Mouse (Mus musculus): ENCODE measurements at regions not wholly inside any gene's neighbourhood (a gene's known extent, or its start where the extent isn't known, plus 50 kb on each side); places are given as distances from the start of the nearest gene placed in this dataset.
A peak's percentile ranks its signal among the peaks of the same experiment; 100 is the strongest.

DNA sequence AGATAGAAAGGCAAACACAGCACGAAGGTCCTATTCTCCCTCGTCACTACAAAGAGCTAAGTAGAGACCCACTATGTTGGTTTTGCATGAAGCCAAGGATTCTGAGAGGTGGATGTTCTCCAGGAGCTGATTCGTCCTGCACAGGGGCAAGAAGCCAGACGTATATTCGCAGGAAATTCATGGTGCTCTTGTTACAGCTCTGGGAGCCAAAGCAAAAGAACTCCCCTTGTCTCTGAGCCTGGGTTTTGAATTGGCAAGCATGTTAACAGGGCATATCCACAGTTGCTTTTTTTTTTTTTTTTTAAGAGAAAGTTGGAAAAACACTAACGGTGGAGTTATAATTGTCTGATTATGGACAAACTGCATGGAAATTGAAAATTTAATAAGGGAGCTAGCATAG lies 191.7 kb upstream of the Prickle1 start:
- no peak for DNase-seq (ENCODE audit: low read depth)

- no peak for DNase-seq (ENCODE audit: low read depth)
Observed at GRCm38 (mm10) chr15:93785846-93786412, 190.2 kb upstream of the Prickle1 start.

DNA sequence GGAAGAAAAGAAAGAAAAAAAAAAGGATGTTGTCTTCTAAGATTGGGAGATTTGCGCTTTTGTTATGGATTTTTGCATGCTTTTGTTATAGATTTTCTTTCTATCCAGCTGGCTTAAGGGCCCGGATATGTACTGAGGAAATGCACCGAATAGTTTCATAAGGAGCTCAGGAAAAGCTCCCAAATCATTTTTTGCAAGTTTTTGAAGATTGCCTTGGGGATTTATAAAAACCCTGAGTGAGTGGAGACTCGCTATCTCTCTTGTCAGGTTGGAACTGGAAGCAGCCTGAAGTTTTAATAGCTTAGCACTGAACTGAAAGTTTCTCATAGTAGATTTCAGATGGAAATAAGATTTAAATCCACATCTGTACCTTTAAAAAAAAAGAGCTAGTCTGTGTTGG lies 188.0 kb upstream of the Prickle1 start:
- DNase-seq (ENCODE audit: low read depth): no peak

DNA sequence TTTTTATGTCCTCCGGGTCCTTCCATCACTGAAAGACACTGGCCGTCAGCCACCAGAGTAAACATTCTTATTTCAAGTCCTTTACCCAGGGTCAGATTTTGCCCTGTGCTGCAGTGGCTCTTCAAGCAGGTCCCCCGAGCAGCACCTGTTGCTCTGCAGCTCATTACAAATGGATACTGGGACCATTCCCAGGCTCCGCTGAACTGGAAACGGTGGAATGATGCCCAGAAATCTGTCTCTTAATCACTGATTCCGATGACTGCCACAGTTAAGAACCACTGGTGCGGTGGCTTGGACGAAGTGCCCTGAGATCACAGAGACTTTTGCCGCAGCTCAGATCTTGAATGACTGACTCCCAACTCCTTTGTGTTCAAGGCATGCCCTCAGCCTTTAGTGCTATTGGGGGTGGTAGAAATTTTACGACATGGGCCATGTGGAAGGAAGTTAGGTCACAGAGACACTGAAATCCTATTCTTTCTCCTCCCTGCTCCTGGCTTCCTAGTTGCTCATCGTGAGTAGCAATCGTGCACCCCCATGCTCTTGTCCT lies 179.6 kb upstream of the Prickle1 start:
- no peak for DNase-seq (ENCODE audit: low read depth)

- DNase-seq (ENCODE audit: low read depth): no peak
Observed at GRCm38 (mm10) chr15:93774340-93774739, 178.6 kb upstream of the Prickle1 start.

DNA sequence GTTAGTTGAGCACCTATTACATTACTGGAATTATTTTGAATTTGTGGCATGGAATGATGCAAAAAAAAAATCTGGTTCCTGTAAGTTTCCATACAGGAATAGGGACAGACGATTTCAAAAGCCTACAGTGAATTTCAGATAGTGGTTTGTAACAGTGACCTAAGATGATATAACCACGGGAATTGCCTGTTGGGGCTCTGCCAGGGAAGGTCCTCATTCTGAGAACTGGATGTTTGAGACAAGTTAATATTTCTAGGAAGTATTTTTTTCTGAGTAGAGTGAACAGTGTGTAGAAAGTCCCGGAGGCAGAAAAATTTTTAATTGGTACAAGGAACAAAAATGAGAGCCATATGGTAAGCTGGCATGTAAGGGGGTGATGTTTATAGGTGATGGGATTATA lies 171.3 kb upstream of the Prickle1 start:
- DNase-seq (ENCODE audit: low read depth): no peak

- DNase-seq (ENCODE audit: low read depth): no peak
Observed at GRCm38 (mm10) chr15:93763047-93763446, 167.4 kb upstream of the Prickle1 start.

GRCm38 (mm10) chr15:93758204-93758836 lies 162.6 kb upstream of the Prickle1 start:
- DNase-seq (ENCODE audit: low read depth): no peak

GRCm38 (mm10) chr15:93755989-93756388 lies 160.3 kb upstream of the Prickle1 start:
- DNase-seq (ENCODE audit: low read depth): no peak

DNA sequence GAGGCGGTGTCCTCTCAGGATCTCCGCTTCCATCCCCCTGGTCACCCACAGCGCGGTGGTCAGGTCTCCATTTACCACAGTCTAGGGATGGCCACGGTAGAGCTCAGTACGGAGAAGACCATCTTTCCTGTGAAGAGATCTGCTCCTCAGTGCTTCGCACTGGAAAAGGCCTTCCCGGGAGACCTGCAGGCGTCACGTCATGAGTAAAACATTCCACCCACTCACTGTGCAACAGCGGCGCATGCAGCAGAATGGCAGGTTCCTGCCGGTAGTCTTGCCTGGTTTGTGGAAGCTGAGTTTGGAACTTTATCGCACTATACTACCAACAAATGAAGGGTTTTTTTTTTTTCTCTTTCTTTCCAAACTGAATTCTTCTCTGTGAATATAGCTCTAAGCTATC lies 156.1 kb upstream of the Prickle1 start:
- DNase-seq (ENCODE audit: low read depth): no peak

GRCm38 (mm10) chr15:93750953-93751352 lies 155.3 kb upstream of the Prickle1 start:
- DNase-seq (ENCODE audit: low read depth): no peak

DNA sequence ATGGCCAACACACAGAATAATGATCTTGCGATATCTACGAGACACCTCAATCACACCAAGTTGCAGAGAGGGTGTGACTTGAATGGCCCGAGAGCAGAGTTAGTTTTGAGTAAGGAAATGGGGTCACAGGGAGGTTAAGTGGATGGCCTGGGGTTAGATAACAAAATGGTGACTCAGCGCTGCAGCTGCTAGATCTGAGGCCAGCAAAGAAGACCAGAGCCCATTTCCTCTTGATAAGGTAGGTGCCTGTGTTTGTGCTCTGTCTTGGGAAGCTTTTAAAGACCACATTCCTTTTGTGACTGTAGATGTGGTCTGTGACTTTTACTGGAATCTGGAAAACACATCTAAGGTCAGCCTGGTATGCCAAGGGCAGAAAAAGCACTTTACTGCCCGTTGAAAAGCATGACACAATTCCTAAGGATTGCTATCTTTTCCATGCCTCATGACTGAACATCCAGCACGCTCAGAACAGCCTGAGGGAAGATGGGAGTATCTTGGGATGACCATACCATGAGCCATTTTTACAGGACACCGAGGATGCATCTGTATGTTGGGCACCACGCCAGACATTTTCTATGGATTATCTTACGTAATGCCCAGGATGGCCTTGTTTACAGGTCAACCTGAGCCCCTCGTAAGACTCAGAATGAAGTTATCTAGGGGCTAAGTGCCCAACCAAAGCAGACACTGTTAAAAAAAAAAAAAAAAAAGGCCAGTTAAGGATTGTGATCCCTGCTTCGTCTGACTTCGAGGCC lies 148.7 kb upstream of the Prickle1 start:
- DNase-seq (ENCODE audit: low read depth): no peak

- peak; percentile 56 for DNase-seq (ENCODE audit: low read depth)
Observed at GRCm38 (mm10) chr15:93733731-93734510, 138.2 kb upstream of the Prickle1 start.

GRCm38 (mm10) chr15:93732825-93733224 lies 137.1 kb upstream of the Prickle1 start:
- DNase-seq (ENCODE audit: low read depth): no peak

- no peak for DNase-seq (ENCODE audit: low read depth)
Observed at GRCm38 (mm10) chr15:93731161-93731560, 135.5 kb upstream of the Prickle1 start.

- no peak for DNase-seq (ENCODE audit: low read depth)
Observed at GRCm38 (mm10) chr15:93715443-93715842, 119.8 kb upstream of the Prickle1 start.

DNA sequence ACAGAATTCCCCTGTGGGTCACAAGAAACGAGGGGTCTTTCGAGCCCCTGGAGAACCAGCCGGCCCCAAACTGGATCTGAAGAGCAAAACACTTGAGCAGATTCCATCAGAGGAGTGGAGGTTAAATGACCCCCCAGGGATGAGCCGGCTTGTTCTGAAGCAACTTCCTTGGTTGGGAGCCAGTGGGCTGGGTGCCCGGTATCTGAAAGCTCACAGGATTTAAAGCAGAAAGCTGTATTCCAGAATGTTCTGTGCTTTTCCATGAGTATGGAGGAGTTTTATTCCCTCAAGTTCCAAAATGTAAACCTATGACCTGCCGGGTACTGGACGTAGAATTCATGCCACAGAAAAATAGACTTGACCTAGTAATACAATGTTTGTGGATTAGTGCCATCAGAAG lies 117.7 kb upstream of the Prickle1 start:
- peak; percentile 32 for DNase-seq (ENCODE audit: low read depth)

- DNase-seq (ENCODE audit: low read depth): no peak
Observed at GRCm38 (mm10) chr15:93712594-93712993, 116.9 kb upstream of the Prickle1 start.

DNA sequence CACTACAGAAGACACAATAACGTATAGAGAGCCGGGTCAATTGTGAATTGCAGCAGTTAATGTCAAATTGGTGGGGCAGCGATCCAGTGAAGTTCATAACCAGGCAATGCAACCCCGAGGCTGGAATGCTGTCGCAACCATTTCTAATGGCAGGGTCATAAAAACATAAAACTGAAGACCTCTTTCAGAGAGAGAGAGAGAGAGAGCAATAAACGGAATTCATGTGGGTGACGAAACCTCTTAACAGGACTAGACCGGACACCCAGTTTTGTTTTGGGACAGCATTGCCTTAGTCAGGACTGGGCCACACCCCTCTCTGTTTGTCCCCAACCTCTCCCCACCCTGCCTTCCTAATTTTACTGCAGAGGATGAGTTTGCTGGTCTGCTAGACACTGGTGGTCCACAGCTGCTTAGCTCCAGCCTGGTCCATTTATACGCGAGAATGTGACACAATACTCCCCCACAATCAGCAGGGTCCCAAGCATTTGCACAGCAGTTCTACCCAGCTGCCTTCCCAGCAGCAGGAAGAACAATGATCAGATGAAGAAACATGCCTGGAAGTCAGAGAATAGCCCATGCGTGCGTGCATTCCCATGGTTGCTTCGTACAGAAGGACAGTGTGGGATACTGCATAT lies 115.6 kb upstream of the Prickle1 start:
- DNase-seq (ENCODE audit: low read depth): no peak

DNA sequence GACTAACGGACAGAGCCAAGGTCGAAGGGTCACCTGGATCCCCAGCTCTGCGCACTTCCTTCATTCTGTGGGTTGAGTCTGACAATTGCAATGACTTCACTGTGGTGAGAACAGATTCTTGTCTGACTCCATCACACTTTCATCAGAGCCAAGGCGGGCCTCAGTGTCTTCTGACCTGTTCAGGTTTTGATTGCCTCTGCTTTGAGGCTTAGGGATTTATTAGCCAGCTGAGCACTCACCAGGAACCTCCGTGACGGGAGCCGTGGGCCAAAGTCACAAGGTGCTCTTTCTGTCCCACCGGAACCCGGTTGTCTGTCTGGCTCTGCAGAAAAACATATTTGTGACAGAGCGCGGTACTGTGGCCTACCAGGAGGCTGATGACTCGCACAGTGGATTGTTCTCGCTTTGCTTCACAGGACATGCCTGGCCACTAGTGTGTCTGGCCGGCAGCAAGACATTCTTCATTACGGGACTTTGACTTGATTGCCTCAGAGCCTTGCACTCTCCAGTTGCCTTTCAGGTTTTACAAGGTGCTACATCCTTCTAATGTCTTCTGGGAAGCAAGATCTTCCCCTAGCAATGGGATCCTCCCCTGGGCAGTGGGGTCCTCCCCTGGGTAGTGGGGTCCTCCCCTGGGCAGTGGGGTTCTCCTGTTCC lies 114.9 kb upstream of the Prickle1 start:
- no peak for DNase-seq (ENCODE audit: low read depth)

DNA sequence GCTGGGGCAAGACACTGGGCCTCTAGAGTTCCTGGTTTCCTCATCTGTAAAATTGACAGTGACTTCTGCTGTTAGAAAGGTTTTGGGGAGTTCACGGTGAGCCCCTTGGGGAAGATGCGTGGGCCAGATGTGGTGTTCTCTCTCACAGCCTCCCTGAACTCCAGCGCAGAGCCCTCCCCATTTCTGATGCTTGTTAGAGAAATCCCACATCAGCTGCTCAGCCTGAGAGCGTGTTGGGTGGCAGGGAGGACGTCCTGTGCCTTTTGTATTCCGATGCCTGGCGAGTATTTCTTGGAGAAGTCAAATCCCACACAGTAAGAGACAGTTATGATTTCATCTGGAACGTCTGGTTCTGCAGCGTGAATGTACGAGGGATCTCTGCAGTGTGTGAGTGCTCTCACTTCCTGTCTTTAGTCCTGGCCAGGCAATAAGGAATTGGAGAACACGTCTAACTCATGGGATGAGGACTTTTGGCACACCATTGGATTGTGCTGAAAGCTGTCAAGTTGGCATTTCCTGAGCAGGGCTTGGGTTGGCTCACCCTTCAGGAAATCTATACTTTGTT lies 110.8 kb upstream of the Prickle1 start:
- DNase-seq (ENCODE audit: low read depth): no peak

Measured in fibroblast of lung, adult 2 months (primary cell).